Mouse (Mus musculus): ENCODE data around the gene Srxn1.

The Srxn1 gene

DNA sequence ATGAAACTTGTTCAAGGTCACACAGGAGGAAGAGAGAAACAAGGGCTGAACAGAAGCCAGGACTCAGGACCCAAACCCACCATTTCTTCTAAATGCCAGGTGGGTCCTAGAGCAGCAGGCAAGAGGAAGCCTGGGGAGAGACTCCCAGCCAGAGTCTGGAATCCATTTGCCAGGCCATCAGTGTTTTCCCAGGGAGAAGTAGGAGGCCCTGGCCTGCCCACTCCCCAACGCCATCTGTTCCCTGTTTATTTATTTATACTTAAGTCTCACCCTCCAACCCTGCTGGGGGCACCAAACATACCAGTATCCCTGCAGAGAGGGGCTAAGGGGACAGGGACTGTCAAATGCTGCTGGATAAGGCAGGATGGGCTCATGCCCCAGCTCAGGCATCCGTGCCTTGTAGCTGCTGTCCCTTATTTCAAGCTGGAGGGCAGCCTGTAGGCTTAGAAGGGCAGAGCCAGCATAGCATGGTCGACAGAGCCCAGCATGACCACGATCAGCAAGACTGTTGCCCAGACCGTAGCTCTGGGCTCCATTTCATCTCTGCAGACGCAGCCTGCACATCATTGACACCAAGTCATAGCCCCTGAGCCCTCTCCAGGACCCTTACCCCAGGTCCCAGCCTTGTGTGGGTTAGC lies 14.0 kb downstream of the Srxn1 start:
- no peak for DNase-seq (ENCODE audit: low read depth)

GRCm38 (mm10) chr2:152122896-152123295 lies 17.6 kb downstream of the Srxn1 start:
- no peak for DNase-seq (ENCODE audit: low read depth)

DNA sequence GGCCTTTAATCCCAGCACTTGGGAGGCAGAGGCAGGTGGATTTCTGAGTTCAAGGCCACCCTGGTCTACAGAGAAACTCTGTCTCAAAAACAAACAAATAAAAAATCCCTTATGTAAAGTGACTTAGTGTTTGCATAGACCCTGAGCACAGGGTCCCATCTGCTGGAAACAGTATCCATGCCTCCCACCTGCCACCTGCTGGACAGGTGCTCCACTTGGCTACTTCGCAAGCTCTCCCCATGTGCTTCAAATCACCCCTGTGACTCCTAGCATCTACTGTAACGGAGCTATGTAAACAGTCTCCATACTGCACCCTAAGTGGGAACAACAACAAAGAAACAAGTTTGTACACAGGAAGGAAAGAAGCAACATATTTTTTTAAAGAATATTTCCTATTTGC lies 23.3 kb downstream of the Srxn1 start:
- no peak for DNase-seq (ENCODE audit: low read depth)

- no peak for DNase-seq (ENCODE audit: low read depth)
Measured at GRCm38 (mm10) chr2:152129778-152130177, 24.5 kb downstream of the Srxn1 start.

- no peak for DNase-seq (ENCODE audit: low read depth)
Measured at GRCm38 (mm10) chr2:152132016-152132415, 26.7 kb downstream of the Srxn1 start.

DNA sequence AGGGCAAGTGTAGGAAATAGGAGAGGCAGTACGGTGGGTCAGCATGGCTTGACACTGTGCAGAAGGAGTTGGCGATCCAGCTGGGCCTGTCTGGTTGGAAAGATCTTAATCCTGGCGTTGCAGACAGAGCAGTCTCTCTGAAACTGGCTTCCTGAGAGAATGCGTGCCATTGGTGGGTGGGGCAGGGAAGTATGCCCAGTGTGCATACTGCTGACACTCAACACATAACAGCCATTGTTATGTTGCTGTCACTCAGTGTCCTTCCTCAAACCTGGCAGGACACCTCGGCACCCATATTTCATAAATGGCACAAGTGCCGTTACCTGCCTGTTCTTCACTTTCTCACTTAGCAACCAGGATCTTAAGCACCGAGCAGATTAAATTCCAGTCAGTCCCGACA lies 27.4 kb downstream of the Srxn1 start:
- DNase-seq (ENCODE audit: low read depth), result no peak

DNA sequence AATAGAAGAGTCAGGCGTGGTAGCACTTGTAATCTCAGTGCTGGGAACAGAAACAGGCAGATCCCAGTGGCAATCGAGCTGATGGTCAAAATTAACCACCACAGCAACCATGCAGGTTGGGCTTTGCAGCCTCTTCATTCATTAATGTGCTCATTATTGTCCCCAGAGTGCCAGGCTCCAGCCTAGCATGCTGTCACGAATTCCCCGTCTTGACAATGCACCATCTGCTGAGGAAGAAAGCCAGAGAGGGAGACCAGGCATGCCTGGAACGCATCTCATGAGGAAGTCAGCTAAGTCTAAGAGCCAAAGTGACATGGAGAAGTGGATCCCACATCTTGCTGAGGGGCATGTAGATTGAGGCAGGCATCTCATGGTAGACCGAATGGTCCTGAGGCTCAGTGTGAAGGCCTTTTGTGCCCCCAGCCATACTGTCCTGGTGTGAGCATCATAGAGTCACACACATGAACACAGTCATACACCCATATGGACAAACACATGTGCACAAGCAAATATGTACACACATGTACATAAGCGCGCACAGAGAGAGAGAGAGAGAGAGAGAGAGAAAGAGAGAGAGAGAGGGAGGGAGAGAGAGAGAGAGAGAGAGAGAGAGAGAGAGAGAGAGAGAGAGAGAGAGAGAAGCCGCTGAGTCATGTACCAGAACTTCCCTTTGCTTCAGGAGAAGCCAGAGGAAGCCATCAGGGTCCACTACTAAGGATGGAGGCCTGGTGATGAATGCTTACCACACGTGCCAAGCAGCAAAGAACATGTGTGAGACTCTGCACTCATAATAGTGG lies 34.1 kb downstream of the Srxn1 start:
- peak; percentile 35 for DNase-seq (ENCODE audit: low read depth)

GRCm38 (mm10) chr2:152140941-152141340 lies 35.6 kb downstream of the Srxn1 start:
- no peak for DNase-seq (ENCODE audit: low read depth)

GRCm38 (mm10) chr2:152141491-152141890 lies 36.2 kb downstream of the Srxn1 start:
- DNase-seq (ENCODE audit: low read depth), result peak; percentile 5

GRCm38 (mm10) chr2:152142046-152142445 lies 36.7 kb downstream of the Srxn1 start:
- peak; percentile 26 for DNase-seq (ENCODE audit: low read depth)

DNA sequence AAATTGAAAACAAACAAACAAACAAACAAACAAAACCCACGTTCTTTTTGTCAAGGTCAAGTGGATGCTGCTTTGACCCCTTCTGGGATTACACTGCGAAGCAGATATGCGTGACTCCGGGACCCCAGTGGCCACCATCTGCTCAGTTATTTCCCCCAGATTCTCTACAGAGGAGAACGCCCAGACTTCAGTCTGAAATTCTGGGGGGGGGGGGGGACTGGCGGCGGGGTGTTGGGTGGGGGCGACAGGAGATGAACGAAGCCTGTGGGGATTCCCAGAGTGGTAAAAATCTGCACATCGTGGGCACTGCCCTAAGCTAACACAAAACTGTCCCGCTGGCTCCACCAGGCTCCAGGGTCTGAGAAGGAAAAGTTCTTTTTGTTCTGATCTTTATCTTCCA lies 37.3 kb downstream of the Srxn1 start:
- DNase-seq (ENCODE audit: low read depth), result no peak

GRCm38 (mm10) chr2:152143279-152144157 lies 38.2 kb downstream of the Srxn1 start, which contains the start of gene Tcf15:
Gene Tcf15, plus strand, starts transcription at chr2:152143561.
- DNase-seq (ENCODE audit: low read depth), result no peak

DNA sequence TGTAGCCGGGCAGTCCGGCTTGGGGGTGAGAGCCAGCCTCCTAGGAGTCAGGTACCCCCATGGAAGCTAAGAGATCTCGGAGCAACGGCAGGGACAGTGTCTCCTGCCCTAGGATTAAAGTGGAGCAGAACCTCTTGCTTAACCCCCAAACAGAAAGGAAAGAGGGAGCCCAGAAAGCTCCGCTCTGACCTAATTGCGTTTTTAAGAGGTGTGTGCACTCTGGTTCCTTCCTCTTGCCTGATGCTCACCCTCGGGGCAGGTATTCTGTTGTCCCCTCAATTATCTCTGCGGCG lies 38.8 kb downstream of the Srxn1 start:
- DNase-seq (ENCODE audit: low read depth), result no peak

DNA sequence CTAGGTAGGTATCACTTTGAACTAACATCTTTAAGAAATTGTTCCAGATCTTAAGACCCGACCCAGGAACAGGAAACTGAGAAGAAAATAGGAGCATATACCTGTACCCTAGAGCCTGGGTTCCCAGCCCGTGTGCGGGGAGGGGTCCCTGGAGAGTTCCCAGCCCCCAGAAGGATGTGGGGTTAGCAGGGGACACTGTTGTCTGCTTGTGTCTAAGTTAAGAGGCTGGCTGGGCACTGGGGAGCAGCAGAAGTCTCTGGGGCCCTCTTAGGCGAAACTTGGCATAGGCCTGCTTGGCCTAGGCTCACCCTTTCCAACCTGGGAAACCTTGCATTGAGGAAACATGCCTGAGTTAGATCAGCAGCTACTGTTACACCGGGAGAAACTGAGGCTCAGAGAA lies 39.2 kb downstream of the Srxn1 start:
- no peak for DNase-seq (ENCODE audit: low read depth)

DNA sequence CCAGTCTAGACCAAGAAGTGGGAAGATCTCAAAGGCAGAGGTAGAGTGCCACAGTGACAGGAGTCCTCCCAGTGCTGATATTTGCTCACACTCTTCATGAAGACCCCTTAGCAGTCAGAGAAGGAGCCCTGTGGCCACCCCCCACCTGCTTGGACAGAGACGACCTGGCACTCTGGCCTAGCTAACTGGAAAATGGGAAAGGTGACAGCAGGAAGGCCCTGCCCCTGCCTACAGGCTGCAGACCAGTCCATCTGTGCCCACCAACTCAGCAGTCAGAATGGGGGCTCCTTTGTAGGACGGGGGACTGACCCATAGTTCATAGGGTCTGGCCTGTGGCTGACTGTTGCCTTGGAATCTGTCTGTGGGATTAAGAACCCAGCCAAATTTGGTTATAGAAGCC lies 40.4 kb downstream of the Srxn1 start:
- no peak for DNase-seq (ENCODE audit: low read depth)

GRCm38 (mm10) chr2:152147079-152147478 lies 41.8 kb downstream of the Srxn1 start:
- DNase-seq (ENCODE audit: low read depth), result no peak

GRCm38 (mm10) chr2:152148675-152149074 lies 43.4 kb downstream of the Srxn1 start:
- DNase-seq (ENCODE audit: low read depth), result no peak

- DNase-seq (ENCODE audit: low read depth), result no peak
Measured at GRCm38 (mm10) chr2:152149891-152150290, 44.6 kb downstream of the Srxn1 start.

GRCm38 (mm10) chr2:152150373-152150772 lies 45.1 kb downstream of the Srxn1 start:
- no peak for DNase-seq (ENCODE audit: low read depth)

- no peak for DNase-seq (ENCODE audit: low read depth)
Measured at GRCm38 (mm10) chr2:152153361-152153760, 48.0 kb downstream of the Srxn1 start.

DNA sequence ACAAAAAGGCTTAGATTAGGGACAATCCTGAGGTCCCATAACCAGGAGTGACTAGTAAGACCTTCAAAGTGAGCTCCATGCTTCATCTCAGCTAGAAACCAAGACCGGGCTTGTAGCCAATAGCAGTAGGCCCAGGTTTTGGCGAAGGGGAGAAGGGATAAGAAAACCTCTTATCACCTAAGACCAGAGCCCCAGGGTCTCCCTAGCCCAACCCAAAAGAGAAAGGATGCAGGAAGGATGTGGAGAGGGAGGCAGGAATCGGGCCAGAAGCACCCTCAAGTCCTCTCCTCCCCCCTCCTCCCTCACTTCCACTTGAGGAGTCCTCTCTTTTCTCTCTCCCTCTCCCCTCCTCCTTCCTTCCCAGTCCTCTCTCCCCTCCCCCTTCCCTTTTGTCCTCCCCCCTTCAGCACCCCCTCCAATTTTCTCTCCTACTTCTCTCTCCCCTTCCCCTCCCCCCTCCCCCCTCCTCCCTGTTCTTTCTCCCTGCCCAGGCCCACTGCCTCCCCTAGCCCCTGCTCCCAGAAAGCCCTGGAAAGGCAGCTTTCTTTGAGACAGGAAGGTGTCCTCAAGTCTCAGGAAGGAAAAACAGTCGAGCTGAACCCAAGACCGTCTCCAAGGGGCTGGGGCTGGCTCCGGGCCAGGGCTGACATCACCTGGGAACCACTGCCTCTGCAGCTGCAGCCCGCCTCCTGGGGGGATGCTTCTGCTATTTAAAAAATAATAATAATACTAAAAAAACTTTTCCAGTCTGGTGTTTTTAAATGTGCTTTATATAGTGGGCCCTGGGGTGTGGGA lies 50.3 kb downstream of the Srxn1 start:
- peak; percentile 90 for DNase-seq (ENCODE audit: low read depth)

DNA sequence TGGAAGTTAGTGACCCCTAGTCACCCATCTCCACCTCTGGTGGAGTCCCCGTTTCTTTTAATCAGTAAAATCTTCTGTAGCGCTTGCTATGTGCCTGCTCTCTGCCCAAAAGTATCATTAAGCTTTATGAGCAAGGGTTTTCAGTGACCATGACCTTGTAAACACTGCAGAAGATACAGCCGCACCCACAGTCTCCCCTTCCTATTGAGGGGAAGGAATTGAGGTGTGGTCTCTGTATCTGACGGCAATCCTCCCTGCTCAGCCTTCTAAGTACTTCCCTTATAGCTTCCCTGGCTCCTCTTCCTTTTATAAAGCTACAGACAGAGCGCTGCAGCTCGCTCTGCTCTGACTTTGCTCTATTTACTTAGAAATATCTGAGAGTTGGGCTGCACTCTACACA lies 51.2 kb downstream of the Srxn1 start:
- peak; percentile 12 for DNase-seq (ENCODE audit: low read depth)
